Comparison of ENCODE assay signal across 14 mouse cellular contexts in the genomic region with DNA sequence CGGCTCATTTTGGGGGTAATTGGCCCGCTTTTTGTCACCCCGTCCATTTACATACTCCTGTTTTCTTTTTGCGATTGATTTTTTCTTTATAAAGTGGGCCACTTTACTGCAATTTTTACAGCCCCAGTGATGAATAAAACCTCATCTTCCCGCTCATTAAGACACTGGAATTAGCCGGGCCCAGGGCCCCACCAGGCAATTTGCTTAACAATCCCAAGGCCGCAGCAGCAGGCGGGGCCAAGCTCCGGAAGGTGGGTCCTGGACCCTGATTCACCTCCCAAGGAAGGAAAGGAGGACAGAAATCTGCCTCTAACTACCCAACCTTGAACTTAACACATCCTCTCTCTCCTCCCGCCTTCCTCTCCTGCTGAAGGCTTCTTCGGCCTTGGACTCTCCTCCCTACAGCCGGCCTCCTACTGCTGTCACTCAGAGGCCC. TPM values are rescaled to one million over a fixed set of nuclear protein-coding genes. Genes with fewer than 3 reads are reported as not detected.
A peak's percentile ranks its signal among the peaks of the same experiment; 100 is the strongest.
DNase-seq lines count a peak whose midpoint lies in the region; ATAC-seq and TF ChIP-seq lines count a peak whose summit lies in the region.
"Had no signal": no experiment of that assay in that cellular context is flagged by ENCODE, and none has a peak within 500 bp of the region (broad histone marks: within the 10 kb centered on the region; RNA-seq: fewer than 3 reads in every experiment).

No protein-coding gene starts in this region.

- no peak for TF ChIP-seq POLR2A in ES-Bruce4 (IDR thresholded peaks at IDR 0.05; ENCODE audit: insufficient read depth, low read length)
- no peak for TF ChIP-seq POLR2A in brain, embryonic 14.5 days (IDR thresholded peaks at IDR 0.05; ENCODE audit: borderline replicate concordance, extremely low read depth, insufficient read depth, insufficient read length, poor library complexity, severe bottlenecking)

- no peak for TF ChIP-seq CTCF in heart, postnatal 0 days (IDR thresholded peaks at IDR 0.05; ENCODE audit: low read depth)
- TF ChIP-seq CTCF in ES-Bruce4 (IDR thresholded peaks at IDR 0.05; ENCODE audit: low read depth, low read length): no peak
- TF ChIP-seq CTCF in brain, embryonic 14.5 days (IDR thresholded peaks at IDR 0.05; ENCODE audit: borderline replicate concordance, extremely low read depth, insufficient read depth, insufficient read length): no peak

- no peak overlapping the region for H3K9ac ChIP-seq in heart, postnatal 0 days (replicated peaks; ENCODE audit: low read depth, low read length)
- H3K9ac ChIP-seq in ES-Bruce4 (ENCODE audit: low read depth, poor library complexity, severe bottlenecking) (no peak overlapping the region), ES-E14 (ENCODE audit: insufficient read depth, low read depth, low read length, poor library complexity, severe bottlenecking) (no peak overlapping the region)
- H3K9ac ChIP-seq: lung, embryonic 15.5 days had no signal

- no peak overlapping the region for H3K4me2 ChIP-seq in heart, postnatal 0 days (ENCODE audit: low read depth, low read length)
- H3K4me2 ChIP-seq: lung, embryonic 15.5 days had no signal

- no peaks in the 10 kb centered on the region for H3K27me3 ChIP-seq in heart, postnatal 0 days (ENCODE audit: control insufficient read depth, insufficient read depth, low read length)
- no peaks in the 10 kb centered on the region for H3K27me3 ChIP-seq in ES-Bruce4 (ENCODE audit: control insufficient read depth, insufficient read depth, low read length, poor library complexity, severe bottlenecking)
- H3K27me3 ChIP-seq: lung, embryonic 15.5 days had no signal

- peak overlapping the region; percentile 36; the same call in 1 of the 2 replicates for H3K27ac ChIP-seq in heart, postnatal 0 days (ENCODE audit: low read depth)
- H3K27ac ChIP-seq in ES-Bruce4 (ENCODE audit: insufficient read depth, low read length) (peak overlapping the region; percentile 66), ES-E14 (ENCODE audit: insufficient read depth, low read depth, low read length, poor library complexity, severe bottlenecking) (peak overlapping the region; percentile 70; the same call in 1 of the 2 replicates)
- H3K27ac ChIP-seq: hindbrain, postnatal 0 days; lung, embryonic 15.5 days had no signal

- H3K4me1 ChIP-seq in heart, postnatal 0 days (ENCODE audit: control insufficient read depth, insufficient read depth): peaks cover 24% of the 10 kb centered on the region
- H3K4me1 ChIP-seq in ES-Bruce4 (ENCODE audit: control insufficient read depth, insufficient read depth, low read length) (peaks cover 12% of the 10 kb centered on the region), ES-E14 (ENCODE audit: control insufficient read depth in 2 of 2, insufficient read depth in 2 of 2, low read length in 2 of 2, poor library complexity in 1 of 2) (peaks cover 12 to 45% of the 10 kb centered on the region in 2 experiments)

- ATAC-seq in heart, postnatal 0 days (ENCODE audit: insufficient read depth, low read depth): no peak
- no peak for ATAC-seq in frontal cortex, adult (ENCODE audit: low TSS enrichment)
- ATAC-seq: hindbrain, postnatal 0 days had no signal

- H3K9me3 ChIP-seq in heart, postnatal 0 days (replicated peaks; ENCODE audit: control insufficient read depth, low read length): no peaks in the 10 kb centered on the region
- H3K9me3 ChIP-seq in ES-Bruce4 (replicated peaks; ENCODE audit: control insufficient read depth, insufficient read depth, low read length, poor library complexity, severe bottlenecking) (no peaks in the 10 kb centered on the region), ES-E14 (ENCODE audit: control insufficient read depth, insufficient read depth, low read depth, low read length) (no peaks in the 10 kb centered on the region)
- H3K9me3 ChIP-seq: lung, embryonic 15.5 days had no signal

- 70% methylated on average over 12 of the region's 12 CpGs for WGBS in heart, postnatal 0 days

- H3K36me3 ChIP-seq in heart, postnatal 0 days (replicated peaks; ENCODE audit: control insufficient read depth, insufficient read depth, low read length): no peaks in the 10 kb centered on the region
- no peaks in the 10 kb centered on the region for H3K36me3 ChIP-seq in ES-Bruce4 (ENCODE audit: control insufficient read depth, insufficient read depth, low read length, poor library complexity, severe bottlenecking)
- H3K36me3 ChIP-seq in ES-E14 (ENCODE audit: control insufficient read depth, insufficient read depth, low read length, poor library complexity, severe bottlenecking): no peaks in the 10 kb centered on the region
- H3K36me3 ChIP-seq: lung, embryonic 15.5 days had no signal

- in situ Hi-C loops in ES-E14 (cut with MboI; ENCODE audit: low sequenced_read_pairs in 2 of 2, unreplicated experiment in 2 of 2): no loop called here

- no peak for DNase-seq in heart, postnatal 0 days (ENCODE audit: low spot score)
- no peak for DNase-seq in heart, adult 18-20 months
- DNase-seq in ES-E14 (ENCODE audit: low read depth, low spot score): no peak
- DNase-seq in brain, embryonic 14.5 days (ENCODE audit: low read depth): peak; percentile 77
- no peak for DNase-seq in cerebellum, adult 11 months
- DNase-seq: cerebellum, postnatal 10 days; kidney, postnatal 10 days; layer of hippocampus, adult 9-11 months; right cerebral cortex, postnatal 4 days; thymus, adult 2 months had no signal

- no peak for TF ChIP-seq EP300 in heart, postnatal 0 days (IDR thresholded peaks at IDR 0.05; ENCODE audit: low read depth)
- TF ChIP-seq EP300 in ES-Bruce4 (IDR thresholded peaks at IDR 0.05; ENCODE audit: insufficient read depth, low read depth, low read length): peak; percentile 72; the same call in 1 of the 2 replicates

- no peak overlapping the region for H3K4me3 ChIP-seq in heart, postnatal 0 days (ENCODE audit: low read depth, low read length)
- H3K4me3 ChIP-seq in ES-Bruce4 (ENCODE audit: low read depth, low read length): no peak overlapping the region
- 0 out of 4 replicates have a peak overlapping the region, but pooled peaks of 1 of the 2 experiments have one; percentile 1 for H3K4me3 ChIP-seq in ES-E14 (ENCODE audit: insufficient read depth in 1 of 2, low read depth in 1 of 2, low read length in 2 of 2, poor library complexity in 1 of 2, severe bottlenecking in 1 of 2)
- H3K4me3 ChIP-seq: lung, embryonic 15.5 days had no signal

TF ChIP-seq in ES-E14, 5 proteins besides CTCF, POLR2A, EP300 and RAD21:
- TF ChIP-seq CHD2 (IDR thresholded peaks at IDR 0.05; ENCODE audit: low read depth, low read length) (no peak), ZC3H11A (IDR thresholded peaks at IDR 0.05; ENCODE audit: borderline replicate concordance, low read depth, low read length) (no peak), HCFC1 (IDR thresholded peaks at IDR 0.05; ENCODE audit: borderline replicate concordance, insufficient read depth, low read length) (no peak), ZNF384 (IDR thresholded peaks at IDR 0.05; ENCODE audit: low read depth, low read length) (no peak), MAFK (IDR thresholded peaks at IDR 0.05; ENCODE audit: insufficient read depth, low read depth, low read length) (no peak)

RNA-seq across cellular contexts. Expression of gene Slc38a10, which starts 16.8 kb away (rescaled TPM):
- total RNA-seq in heart, postnatal 0 days (2014; rRNA removed; ENCODE audit: low replicate concordance): 113 and 139 TPM in 2 replicates
- 56.2 and 65.9 TPM in 2 replicates for polyA plus RNA-seq in heart, postnatal 0 days (2015; fragmentation: Nextera tagmentation; extraction: Ambion mirVana)
- total RNA-seq in heart, adult 18-20 months (2021): 10 to 100 TPM; 89.2 to 93.9 TPM
- polyA plus RNA-seq in ES-Bruce4 (2011; ENCODE audit: insufficient read depth, insufficient read length, low read depth, missing spikeins): 44.0 and 50.3 TPM in 2 replicates
- total RNA-seq in ES-E14 (2012; rRNA removed): 146 and 216 TPM in 2 replicates
- 122 and 134 TPM in 2 replicates for polyA plus RNA-seq in brain, embryonic 14.5 days (2012; rRNA removed)
